Mouse (Mus musculus): ENCODE measurements around the gene Scn3b. TPM values are rescaled to one million over a fixed set of nuclear protein-coding genes. Genes with fewer than 3 reads are reported as not detected.

Scn3b gene
- polyA plus RNA-seq, 1 experiment from 2014 or later, result 2.1 TPM

DNA sequence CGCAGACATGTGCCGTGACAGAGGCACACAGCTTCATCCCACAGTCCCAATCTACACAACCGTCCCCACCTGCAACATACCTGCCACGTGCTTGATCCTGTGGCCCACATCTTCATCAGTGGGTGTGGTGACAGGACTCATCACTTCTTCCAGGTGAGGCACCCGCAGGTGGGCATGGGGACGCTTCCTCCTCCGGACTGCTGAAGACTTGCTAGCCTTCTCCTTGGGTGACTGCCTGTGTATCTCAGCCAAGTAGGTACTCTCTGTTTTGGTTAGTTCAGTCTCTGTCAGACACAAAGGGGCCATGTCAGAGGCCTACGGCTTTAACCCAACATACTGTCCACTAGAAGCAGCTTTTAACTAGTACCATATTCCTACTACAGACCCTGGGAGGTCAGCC, 35.2 kb downstream of the Scn3b start:
- WGBS, result 94% methylated on average over 8 of the region's 8 CpGs
- no peak for ATAC-seq (ENCODE audit: low FRiP score, low TSS enrichment)
- no peaks in the 10 kb centered on the region for H3K27me3 ChIP-seq (ENCODE audit: insufficient read depth, low read length)
- H3K4me3 ChIP-seq (ENCODE audit: low read length), result no peak overlapping the region
- no peak overlapping the region for H3K27ac ChIP-seq (ENCODE audit: low read length)
- H3K9ac ChIP-seq (replicated peaks; ENCODE audit: low read length), result no peak overlapping the region
- H3K9me3 ChIP-seq (ENCODE audit: low read length), result no peaks in the 10 kb centered on the region
- no peak overlapping the region for H3K4me2 ChIP-seq (replicated peaks; ENCODE audit: low read depth, low read length)
- peaks cover 46% of the 10 kb centered on the region for H3K36me3 ChIP-seq (ENCODE audit: insufficient read depth, low read length)
- H3K4me1 ChIP-seq (ENCODE audit: insufficient read depth, low read length), result no peaks in the 10 kb centered on the region

DNA sequence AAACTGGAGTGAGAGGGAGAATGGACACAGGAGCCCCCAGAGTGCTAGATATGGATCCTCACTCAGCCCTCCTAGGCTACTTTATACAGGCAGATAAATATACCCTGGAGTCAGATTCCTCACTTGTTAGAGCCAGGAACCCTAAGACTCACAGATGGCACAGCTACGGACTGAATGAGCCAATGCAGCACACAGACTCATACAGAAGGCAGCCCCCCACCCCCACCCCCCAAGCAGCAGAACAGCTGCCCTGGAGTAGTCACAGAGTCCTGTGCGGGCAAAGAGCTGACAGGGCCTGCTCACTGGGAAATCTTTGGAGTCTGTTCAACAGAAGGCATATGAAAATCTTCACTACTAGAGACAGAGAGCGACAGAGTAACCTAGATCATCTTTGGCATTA, 38.3 kb downstream of the Scn3b start:
- Histone ChIP-seq H3K36me3 (ENCODE audit: insufficient read depth, low read length) (peaks cover 46% of the 10 kb centered on the region), H3K4me2 (replicated peaks; ENCODE audit: low read depth, low read length) (no peak overlapping the region), H3K4me3 (ENCODE audit: low read length) (no peak overlapping the region), H3K9me3 (ENCODE audit: low read length) (no peaks in the 10 kb centered on the region), H3K4me1 (ENCODE audit: insufficient read depth, low read length) (no peaks in the 10 kb centered on the region), H3K9ac (replicated peaks; ENCODE audit: low read length) (no peak overlapping the region), H3K27ac (ENCODE audit: low read length) (no peak overlapping the region), H3K27me3 (ENCODE audit: insufficient read depth, low read length) (no peaks in the 10 kb centered on the region)
- no peak for ATAC-seq (ENCODE audit: low FRiP score, low TSS enrichment)
- WGBS, result 87% methylated on average over 3 of the region's 3 CpGs

DNA sequence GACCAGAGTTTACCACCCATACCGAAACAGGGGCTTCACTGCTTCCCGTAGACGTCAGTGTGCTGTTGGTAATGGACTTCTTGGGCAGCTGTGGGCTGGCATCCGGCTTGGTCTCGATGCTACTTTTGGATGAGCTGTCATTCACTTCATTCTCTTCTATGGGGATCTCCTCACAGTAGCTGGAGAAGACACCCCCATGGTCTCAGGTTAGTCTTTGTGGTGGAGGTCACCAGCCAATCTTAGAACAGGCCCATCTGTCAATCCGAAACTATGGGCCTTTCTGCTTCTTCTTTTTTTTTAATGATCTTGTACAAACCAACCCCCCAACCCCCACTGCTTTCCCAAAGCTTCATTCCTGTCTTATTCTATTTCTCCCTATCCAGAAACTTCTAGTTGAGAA, 40.9 kb downstream of the Scn3b start:
- H3K9ac ChIP-seq (replicated peaks; ENCODE audit: low read length), result no peak overlapping the region
- no peak overlapping the region for H3K27ac ChIP-seq (ENCODE audit: low read length)
- H3K9me3 ChIP-seq (ENCODE audit: low read length), result no peaks in the 10 kb centered on the region
- no peak overlapping the region for H3K4me2 ChIP-seq (replicated peaks; ENCODE audit: low read depth, low read length)
- no peak for ATAC-seq (ENCODE audit: low FRiP score, low TSS enrichment)
- no peak overlapping the region for H3K4me3 ChIP-seq (ENCODE audit: low read length)
- WGBS, result 93% methylated on average over 6 of the region's 6 CpGs
- peaks cover 34% of the 10 kb centered on the region for H3K36me3 ChIP-seq (ENCODE audit: insufficient read depth, low read length)
- no peaks in the 10 kb centered on the region for H3K4me1 ChIP-seq (ENCODE audit: insufficient read depth, low read length)
- H3K27me3 ChIP-seq (ENCODE audit: insufficient read depth, low read length), result no peaks in the 10 kb centered on the region

DNA sequence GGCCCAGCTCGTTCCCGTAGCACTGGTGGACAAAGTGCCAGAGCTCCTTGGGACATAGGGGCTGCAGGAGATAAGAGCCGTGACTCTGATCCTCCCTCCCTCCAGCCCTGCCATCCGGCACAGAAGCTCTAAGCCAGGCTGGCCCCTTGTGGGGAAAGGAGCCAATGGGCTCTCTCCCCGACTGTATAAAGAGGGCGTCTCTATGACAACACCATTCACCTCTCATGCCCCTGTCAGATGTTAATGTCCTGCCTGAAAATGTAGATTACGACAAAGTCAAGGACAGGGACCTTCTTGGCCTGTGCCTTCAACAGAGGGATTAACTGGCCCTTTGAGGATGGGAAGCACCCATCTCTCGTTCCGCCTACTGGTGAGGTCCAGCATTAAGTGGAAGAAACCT, 42.8 kb downstream of the Scn3b start:
- no peak overlapping the region for H3K4me2 ChIP-seq (replicated peaks; ENCODE audit: low read depth, low read length)
- no peaks in the 10 kb centered on the region for H3K27me3 ChIP-seq (ENCODE audit: insufficient read depth, low read length)
- no peak for ATAC-seq (ENCODE audit: low FRiP score, low TSS enrichment)
- H3K9ac ChIP-seq (replicated peaks; ENCODE audit: low read length), result no peak overlapping the region
- 69% methylated on average over 9 of the region's 9 CpGs for WGBS
- H3K36me3 ChIP-seq (ENCODE audit: insufficient read depth, low read length), result peaks cover 24% of the 10 kb centered on the region; the same call in 1 of the 2 replicates
- no peak overlapping the region for H3K27ac ChIP-seq (ENCODE audit: low read length)
- no peak overlapping the region for H3K4me3 ChIP-seq (ENCODE audit: low read length)
- no peaks in the 10 kb centered on the region for H3K9me3 ChIP-seq (ENCODE audit: low read length)
- no peaks in the 10 kb centered on the region for H3K4me1 ChIP-seq (ENCODE audit: insufficient read depth, low read length)

DNA sequence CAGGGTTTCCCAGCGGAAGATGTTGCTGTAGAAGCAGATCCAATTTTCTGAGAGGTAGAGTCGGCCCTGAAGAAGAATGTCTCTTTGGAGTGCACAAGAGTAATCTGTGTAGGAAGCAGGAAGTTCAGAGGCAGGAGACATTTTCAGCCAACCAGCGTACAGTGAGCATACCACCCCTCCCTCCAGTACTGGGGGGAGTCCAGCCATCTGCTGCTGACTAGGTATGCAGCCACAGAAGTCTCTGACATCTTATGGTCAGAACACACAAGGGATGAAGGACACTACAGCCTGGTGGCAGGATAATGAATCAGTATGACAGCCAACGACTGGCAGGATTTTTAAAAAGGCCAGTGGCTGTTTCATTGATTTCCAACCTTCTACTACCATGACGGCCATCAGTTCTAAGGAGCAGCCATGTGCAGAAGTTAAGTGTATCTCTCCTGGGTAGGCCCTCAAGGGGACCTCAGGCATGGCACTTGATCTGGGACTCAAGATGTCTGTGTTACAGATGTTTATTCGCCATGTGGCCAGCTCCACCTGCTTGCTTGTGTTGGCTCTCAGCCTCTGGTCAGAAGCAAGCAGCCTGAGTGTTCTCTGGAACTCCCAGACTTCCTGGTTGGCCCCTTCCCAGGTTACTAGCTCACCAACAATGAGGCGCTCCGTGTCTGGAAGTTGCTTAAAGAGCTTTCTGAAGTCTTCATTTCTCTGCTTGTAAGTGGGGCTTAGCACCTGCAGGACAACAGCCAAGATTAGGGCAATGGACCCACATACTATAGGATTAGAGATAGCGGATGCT, 48.0 kb downstream of the Scn3b start:
- Histone ChIP-seq H3K4me3 (ENCODE audit: low read length) (no peak overlapping the region), H3K9ac (replicated peaks; ENCODE audit: low read length) (no peak overlapping the region), H3K4me1 (ENCODE audit: insufficient read depth, low read length) (peaks cover 22% of the 10 kb centered on the region), H3K27ac (ENCODE audit: low read length) (no peak overlapping the region), H3K9me3 (ENCODE audit: low read length) (no peaks in the 10 kb centered on the region), H3K27me3 (ENCODE audit: insufficient read depth, low read length) (no peaks in the 10 kb centered on the region), H3K4me2 (replicated peaks; ENCODE audit: low read depth, low read length) (no peak overlapping the region), H3K36me3 (ENCODE audit: insufficient read depth, low read length) (0 out of 2 replicates have a peak, but pooled peaks cover 9% of the 10 kb centered on the region)
- 83% methylated on average over 9 of the region's 9 CpGs for WGBS
- ATAC-seq (ENCODE audit: low FRiP score, low TSS enrichment), result no peak

GRCm38 (mm10) chr9:40317735-40318134, 48.7 kb downstream of the Scn3b start:
- no peak overlapping the region for H3K4me2 ChIP-seq (replicated peaks; ENCODE audit: low read depth, low read length)
- ATAC-seq (ENCODE audit: low FRiP score, low TSS enrichment), result no peak
- H3K36me3 ChIP-seq (ENCODE audit: insufficient read depth, low read length), result 0 out of 2 replicates have a peak, but pooled peaks cover 9% of the 10 kb centered on the region
- 93% methylated on average over 4 of the region's 4 CpGs for WGBS
- H3K27ac ChIP-seq (ENCODE audit: low read length), result no peak overlapping the region
- H3K9ac ChIP-seq (replicated peaks; ENCODE audit: low read length), result no peak overlapping the region
- H3K4me3 ChIP-seq (ENCODE audit: low read length), result no peak overlapping the region
- H3K9me3 ChIP-seq (ENCODE audit: low read length), result no peaks in the 10 kb centered on the region
- peaks cover 22% of the 10 kb centered on the region for H3K4me1 ChIP-seq (ENCODE audit: insufficient read depth, low read length)
- H3K27me3 ChIP-seq (ENCODE audit: insufficient read depth, low read length), result no peaks in the 10 kb centered on the region

DNA sequence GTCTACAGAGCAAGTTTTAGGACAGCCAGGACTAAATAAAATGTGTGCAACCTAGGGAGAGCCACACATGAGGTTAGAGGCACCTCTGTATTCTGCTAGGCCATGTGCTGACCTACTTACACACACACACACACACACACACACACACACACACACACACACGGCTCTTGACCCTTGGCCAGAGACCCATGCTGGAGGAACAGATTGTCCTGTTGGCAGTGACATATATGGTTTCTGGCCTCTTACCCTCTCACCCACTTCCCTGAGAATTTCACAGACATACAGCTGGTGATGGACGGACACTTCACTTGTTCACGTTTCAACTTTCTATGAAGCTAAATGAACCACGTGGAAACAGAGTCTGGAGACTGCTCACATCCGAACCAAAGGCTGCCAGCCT, 49.8 kb downstream of the Scn3b start:
- Histone ChIP-seq H3K9ac (replicated peaks; ENCODE audit: low read length) (no peak overlapping the region), H3K4me1 (ENCODE audit: insufficient read depth, low read length) (peaks cover 32% of the 10 kb centered on the region), H3K4me3 (ENCODE audit: low read length) (no peak overlapping the region), H3K27me3 (ENCODE audit: insufficient read depth, low read length) (no peaks in the 10 kb centered on the region), H3K27ac (ENCODE audit: low read length) (no peak overlapping the region), H3K9me3 (ENCODE audit: low read length) (no peaks in the 10 kb centered on the region), H3K4me2 (replicated peaks; ENCODE audit: low read depth, low read length) (no peak overlapping the region), H3K36me3 (ENCODE audit: insufficient read depth, low read length) (0 out of 2 replicates have a peak, but pooled peaks cover 9% of the 10 kb centered on the region)
- WGBS, result 75% methylated on average over 5 of the region's 5 CpGs
- no peak for ATAC-seq (ENCODE audit: low FRiP score, low TSS enrichment)

DNA sequence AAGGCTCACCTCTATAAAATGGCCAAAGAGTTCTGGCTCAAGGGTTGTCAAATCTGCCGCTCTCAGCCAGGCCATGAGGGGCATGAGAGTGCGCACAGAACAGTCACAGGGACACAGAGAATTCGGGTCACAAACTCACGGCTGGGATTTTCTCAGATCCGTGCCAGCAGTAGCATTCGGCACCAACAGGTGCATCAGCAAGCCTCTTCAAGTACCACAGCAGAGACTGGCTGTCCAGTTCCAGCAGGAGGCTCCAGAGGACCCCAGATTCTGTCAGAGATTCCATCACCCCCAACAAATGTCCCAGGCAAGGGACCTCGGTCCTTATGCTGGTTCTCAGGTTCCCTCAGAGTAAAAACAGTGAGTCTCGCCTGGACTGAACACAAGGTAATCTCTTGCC, 51.4 kb downstream of the Scn3b start:
- peak overlapping the region; percentile 67 for H3K27ac ChIP-seq (ENCODE audit: low read length)
- 86% methylated on average over 8 of the region's 8 CpGs for WGBS
- H3K27me3 ChIP-seq (ENCODE audit: insufficient read depth, low read length), result no peaks in the 10 kb centered on the region
- H3K4me2 ChIP-seq (replicated peaks; ENCODE audit: low read depth, low read length), result 0 out of 2 replicates have a peak overlapping the region, but pooled peaks have one; percentile 1
- H3K9ac ChIP-seq (replicated peaks; ENCODE audit: low read length), result peak overlapping the region; percentile 18; the same call in 1 of the 2 replicates
- ATAC-seq (ENCODE audit: low FRiP score, low TSS enrichment), result no peak
- H3K36me3 ChIP-seq (ENCODE audit: insufficient read depth, low read length), result 0 out of 2 replicates have a peak, but pooled peaks cover 5% of the 10 kb centered on the region
- peaks cover 35% of the 10 kb centered on the region for H3K4me1 ChIP-seq (ENCODE audit: insufficient read depth, low read length)
- H3K4me3 ChIP-seq (ENCODE audit: low read length), result no peak overlapping the region
- no peaks in the 10 kb centered on the region for H3K9me3 ChIP-seq (ENCODE audit: low read length)

- peak; percentile 89 for ATAC-seq (ENCODE audit: low FRiP score, low TSS enrichment)
- no peaks in the 10 kb centered on the region for H3K9me3 ChIP-seq (ENCODE audit: low read length)
- no peak overlapping the region for H3K4me3 ChIP-seq (ENCODE audit: low read length)
- peak overlapping the region; percentile 67 for H3K27ac ChIP-seq (ENCODE audit: low read length)
- H3K4me2 ChIP-seq (replicated peaks; ENCODE audit: low read depth, low read length), result 0 out of 2 replicates have a peak overlapping the region, but pooled peaks have one; percentile 1
- H3K36me3 ChIP-seq (ENCODE audit: insufficient read depth, low read length), result 0 out of 2 replicates have a peak, but pooled peaks cover 5% of the 10 kb centered on the region
- peaks cover 39% of the 10 kb centered on the region for H3K4me1 ChIP-seq (ENCODE audit: insufficient read depth, low read length)
- WGBS, result 46% methylated on average over 12 of the region's 12 CpGs
- no peaks in the 10 kb centered on the region for H3K27me3 ChIP-seq (ENCODE audit: insufficient read depth, low read length)
- peak overlapping the region; percentile 18; the same call in 1 of the 2 replicates for H3K9ac ChIP-seq (replicated peaks; ENCODE audit: low read length)
These were observed 52.1 kb downstream of the Scn3b start for GRCm38 (mm10) chr9:40320879-40321667.

DNA sequence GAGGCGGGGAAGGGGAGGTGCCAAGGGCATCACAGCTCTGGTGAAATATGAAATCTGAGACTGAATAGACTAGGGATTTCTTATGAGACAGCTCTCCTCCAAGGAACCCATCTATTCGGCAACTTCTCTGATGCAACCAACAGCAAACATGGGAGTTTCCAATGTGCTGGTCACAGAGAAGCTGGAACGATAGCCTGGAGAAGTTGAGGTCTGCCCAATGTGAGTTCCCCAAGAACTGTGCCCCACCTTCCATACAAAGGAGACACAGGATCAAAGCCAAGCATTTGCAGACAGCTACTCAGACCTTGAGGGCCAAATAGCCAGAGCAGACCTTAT, 52.6 kb downstream of the Scn3b start:
- Histone ChIP-seq H3K27ac (ENCODE audit: low read length) (peak overlapping the region; percentile 67), H3K9ac (replicated peaks; ENCODE audit: low read length) (no peak overlapping the region), H3K4me1 (ENCODE audit: insufficient read depth, low read length) (peaks cover 45% of the 10 kb centered on the region), H3K27me3 (ENCODE audit: insufficient read depth, low read length) (no peaks in the 10 kb centered on the region), H3K4me2 (replicated peaks; ENCODE audit: low read depth, low read length) (no peak overlapping the region), H3K36me3 (ENCODE audit: insufficient read depth, low read length) (0 out of 2 replicates have a peak, but pooled peaks cover 5% of the 10 kb centered on the region), H3K9me3 (ENCODE audit: low read length) (no peaks in the 10 kb centered on the region), H3K4me3 (ENCODE audit: low read length) (no peak overlapping the region)
- no peak for ATAC-seq (ENCODE audit: low FRiP score, low TSS enrichment)
- WGBS, result 65% methylated on average over 3 of the region's 3 CpGs

Data from kidney, embryonic 16.5 days (tissue).